Mouse (Mus musculus): ENCODE results near the gene Cks1b.

DNA sequence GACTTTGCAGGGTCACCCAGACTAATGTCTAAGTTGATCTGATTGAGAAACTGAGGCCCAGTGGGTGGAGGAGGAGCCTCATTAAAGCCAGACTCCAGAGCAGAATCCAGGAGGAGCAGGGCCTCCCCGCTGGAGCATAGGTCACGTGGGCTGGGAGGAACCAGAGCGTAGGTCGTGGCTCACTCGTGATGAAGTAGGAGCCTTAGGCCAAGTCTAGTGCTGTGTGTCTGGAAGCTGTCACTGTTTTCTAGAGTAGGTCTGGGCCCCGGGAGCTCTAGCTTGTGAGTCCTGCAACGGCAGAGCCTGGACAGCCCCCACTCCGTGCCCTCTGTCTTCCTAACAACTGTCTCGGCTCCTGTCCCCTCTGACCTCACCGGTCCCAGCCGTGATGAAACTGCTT lies 50.8 kb downstream of the Cks1b start:
- TF ChIP-seq CTCF (IDR thresholded peaks at IDR 0.05; ENCODE audit: borderline replicate concordance, extremely low read depth, insufficient read depth, insufficient read length): no peak
- no peak for TF ChIP-seq POLR2A (IDR thresholded peaks at IDR 0.05; ENCODE audit: borderline replicate concordance, extremely low read depth, insufficient read depth, insufficient read length, poor library complexity, severe bottlenecking)

Data from brain, embryonic 14.5 days (tissue).